Mouse (Mus musculus) spleen, adult 2 months (tissue): ENCODE measurements around the gene Arg1.

Experiments used
- CTCF ChIP-seq: fragments of 200-500 bp; IDR thresholded peaks from 2 replicates; pipeline ENCODE4 v1.5.1; 2011; ENCODE audit warnings: mild to moderate bottlenecking, inconsistent platforms; ENCODE audit not compliant: insufficient read depth, insufficient read length, insufficient replicate concordance; ENCODE audit errors: extremely low read depth
- POLR2A ChIP-seq: fragments of 200-500 bp; IDR thresholded peaks from 2 replicates; pipeline ENCODE4 v1.6.1; 2011; ENCODE audit warnings: low read depth, low read length, inconsistent platforms

- no peak for TF ChIP-seq CTCF
- TF ChIP-seq POLR2A: no peak
Observed at GRCm38 (mm10) chr10:24973845-24974514, 46.7 kb upstream of the Arg1 start.
